Mouse (Mus musculus) heart, postnatal 25 days (tissue): ENCODE results near the gene Phactr2. TPM values are rescaled to one million over a fixed set of nuclear protein-coding genes. Genes with fewer than 3 reads are reported as not detected.

Experiments
- DNase-seq: peaks from one replicate; pipeline ENCODE4 v3.0.0; 2022; ENCODE audit warnings: low spot score
- intact Hi-C: fragments of 180-260 bp; cut with DNase I; formaldehyde crosslinking; loops from one replicate; pipeline ENCODE4 v1.15.1; 2025
- total RNA-seq, 2 experiments: library from RNA; stranded (reverse); gene quantifications; 2 replicates each; pipeline ENCODE4 v1.2.3; 2021

The Phactr2 gene
- total RNA-seq, 2 experiments from 2014 or later: 45.0 to 51.5 TPM

GRCm38 (mm10) chr10:13192731-13193351 is 281.4 kb downstream of the Phactr2 start, which contains the start of gene Ltv1:
TSS of gene Ltv1 (minus strand) at chr10:13193168.
- intact Hi-C loops: no loop called here
- DNase-seq: peak; percentile 90

- no peak for DNase-seq
- intact Hi-C loops: no loop called here
Measured at GRCm38 (mm10) chr10:13189881-13190280, 284.3 kb downstream of the Phactr2 start.

- intact Hi-C loops: no loop called here
- no peak for DNase-seq
Measured at GRCm38 (mm10) chr10:13186754-13187153, 287.5 kb downstream of the Phactr2 start.

GRCm38 (mm10) chr10:13184170-13184766 is 289.9 kb downstream of the Phactr2 start:
- no peak for DNase-seq
- intact Hi-C loops: no loop called here

GRCm38 (mm10) chr10:13180211-13180610 is 294.0 kb downstream of the Phactr2 start:
- no peak for DNase-seq

GRCm38 (mm10) chr10:13177973-13178624 is 296.1 kb downstream of the Phactr2 start, which contains the start of gene Zc2hc1b:
TSS of gene Zc2hc1b (minus strand) at chr10:13178023.
- intact Hi-C loops: no loop called here
- DNase-seq: no peak

More at GRCm38 (mm10) chr10:13180211-13180610, 294.0 kb downstream of the Phactr2 start:
- intact Hi-C loops: no loop called here

GRCm38 (mm10) chr10:13175866-13176265 is 298.3 kb downstream of the Phactr2 start:
- intact Hi-C loops: no loop called here
- no peak for DNase-seq

GRCm38 (mm10) chr10:13172798-13173221 is 301.4 kb downstream of the Phactr2 start:
- DNase-seq: no peak
- intact Hi-C loops: no loop called here

- intact Hi-C loops: no loop called here
- DNase-seq: no peak
Measured at GRCm38 (mm10) chr10:13171461-13171860, 302.8 kb downstream of the Phactr2 start.

- intact Hi-C loops: no loop called here
- DNase-seq: no peak
Measured at GRCm38 (mm10) chr10:13170739-13171448, 303.3 kb downstream of the Phactr2 start.

- no peak for DNase-seq
- intact Hi-C loops: no loop called here
Measured at GRCm38 (mm10) chr10:13168461-13168860, 305.8 kb downstream of the Phactr2 start.

GRCm38 (mm10) chr10:13162031-13162430 is 312.2 kb downstream of the Phactr2 start:
- no peak for DNase-seq
- intact Hi-C loops: no loop called here

GRCm38 (mm10) chr10:13160913-13161312 is 313.3 kb downstream of the Phactr2 start:
- intact Hi-C loops: no loop called here
- no peak for DNase-seq

Other genes starting within 250 kb of the Phactr2 start
- 100 to 1,000 TPM; 296 to 317 TPM for gene Fuca2, start 25.1 kb upstream of the Phactr2 start, total RNA-seq
- gene Adat2, start 78.5 kb upstream of the Phactr2 start, total RNA-seq: 1 to 10 TPM; 2.8 to 2.9 TPM
- gene Pex3, start 78.7 kb upstream of the Phactr2 start, total RNA-seq: 10 to 100 TPM; 15.5 to 16.9 TPM